Mouse (Mus musculus) lung, postnatal 0 days (tissue): ENCODE results near the gene Gm20517.

Experiments used
- CTCF ChIP-seq: IDR thresholded peaks from 2 replicates; pipeline ENCODE4 v1.5.1; 2016; ENCODE audit warnings: antibody characterized with exemption, mild to moderate bottlenecking
- EP300 ChIP-seq: IDR thresholded peaks from 2 replicates; pipeline ENCODE4 v1.6.1; 2016; ENCODE audit warnings: antibody characterized with exemption, mild to moderate bottlenecking, control low read depth

DNA sequence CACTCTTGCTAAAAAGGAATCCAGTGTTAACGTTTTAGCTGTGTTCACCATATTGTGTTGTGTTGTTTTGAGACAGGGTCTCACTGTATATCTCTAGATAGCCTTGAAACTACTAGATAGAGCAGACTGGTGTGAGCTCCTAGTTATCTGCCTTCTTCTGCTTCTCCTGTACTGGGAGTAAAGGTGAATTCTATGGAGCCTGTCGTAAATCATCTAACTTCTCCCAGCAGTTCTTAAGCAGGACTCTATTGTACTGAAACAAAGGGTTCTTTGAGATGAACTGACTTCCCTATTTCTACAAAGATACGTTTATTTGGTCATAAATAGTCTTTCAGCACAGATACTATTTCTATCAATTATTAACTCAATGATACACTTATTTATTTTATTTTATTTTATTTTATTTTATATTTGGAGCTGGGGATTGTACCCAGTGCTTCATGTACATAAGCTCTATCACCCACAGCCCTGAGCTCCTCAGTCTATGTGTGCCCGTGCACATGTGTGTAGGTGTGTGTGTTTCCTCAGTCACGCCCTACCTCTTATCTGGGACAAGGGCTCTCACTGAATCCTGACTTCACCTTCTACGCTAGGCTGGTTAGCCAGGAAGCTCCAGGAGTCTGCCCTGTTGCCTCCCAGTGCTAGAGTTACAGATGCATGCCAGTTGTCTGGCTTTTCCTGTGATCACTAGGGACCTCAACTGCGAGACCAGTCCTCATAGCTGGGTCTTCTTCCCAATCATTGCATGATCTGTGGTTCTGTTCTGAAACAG is 22.8 kb downstream of the Gm20517 start:
- TF ChIP-seq EP300 (no peak), CTCF (no peak)
